Mouse (Mus musculus): Measurements from ENCODE around the gene Nde1. TPM values are rescaled to one million over a fixed set of nuclear protein-coding genes. Genes with fewer than 3 reads are reported as not detected.
"Not testable (repeated sequence)": the region's sequence is repeated elsewhere in the genome, so short reads cannot be mapped to it uniquely, and the experiment has no call there.

The Nde1 gene
- polyA plus RNA-seq, 1 experiment from 2014 or later = 47.9 TPM

DNA sequence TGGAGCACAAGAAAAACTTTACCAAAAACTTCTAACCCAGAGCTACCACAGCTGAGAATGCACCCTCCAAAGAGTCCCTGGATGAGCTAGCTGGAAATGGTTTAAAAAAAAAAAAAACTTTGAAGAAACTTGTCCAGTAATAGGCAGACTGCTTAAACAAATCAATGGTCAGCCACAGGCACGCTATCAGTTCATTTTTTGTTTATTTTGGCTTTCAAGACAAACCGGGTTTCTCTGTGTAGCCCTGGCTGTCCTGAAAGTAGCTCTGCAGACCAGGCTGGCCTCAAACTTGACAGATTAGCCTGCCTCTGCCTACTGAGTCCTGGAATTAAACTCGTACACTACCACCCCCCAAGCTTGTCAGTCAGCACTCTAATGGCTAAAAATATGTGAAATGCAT, 19.8 kb upstream of the Nde1 start:
- Histone ChIP-seq H3K79me2 (ENCODE audit: inconsistent target) (peaks cover 4% of the 10 kb centered on the region; the same call in 1 of the 2 replicates), H3K36me3 (ENCODE audit: inconsistent target) (peaks cover 84% of the 10 kb centered on the region), H3K27ac (no peak overlapping the region), H3K4me3 (ENCODE audit: inconsistent target) (no peak overlapping the region)
- 90% methylated on average over 3 of the region's 3 CpGs for WGBS (ENCODE audit: missing documents)

- H3K36me3 ChIP-seq (ENCODE audit: inconsistent target) = peaks cover 91% of the 10 kb centered on the region
- H3K4me3 ChIP-seq (ENCODE audit: inconsistent target) = no peak overlapping the region
- peaks cover 26% of the 10 kb centered on the region; the same call in 1 of the 2 replicates for H3K79me2 ChIP-seq (ENCODE audit: inconsistent target)
- no peak overlapping the region for H3K27ac ChIP-seq
These were observed 15.4 kb upstream of the Nde1 start for GRCm38 (mm10) chr16:14147712-14148111.

GRCm38 (mm10) chr16:14151718-14152117, 11.4 kb upstream of the Nde1 start:
- H3K79me2 ChIP-seq (ENCODE audit: inconsistent target) = peaks cover 65% of the 10 kb centered on the region
- WGBS (ENCODE audit: missing documents) = 95% methylated on average over 4 of the region's 4 CpGs
- no peak overlapping the region for H3K4me3 ChIP-seq (ENCODE audit: inconsistent target)
- no peak overlapping the region for H3K27ac ChIP-seq
- peaks cover 65% of the 10 kb centered on the region for H3K36me3 ChIP-seq (ENCODE audit: inconsistent target)

GRCm38 (mm10) chr16:14155638-14156037, 7.4 kb upstream of the Nde1 start:
- no CpG with 5 or more reads among the region's 2 CpGs for WGBS (ENCODE audit: missing documents)
- not testable (repeated sequence) for H3K4me3 ChIP-seq (ENCODE audit: inconsistent target); H3K27ac ChIP-seq
- Histone ChIP-seq H3K79me2 (ENCODE audit: inconsistent target) (peaks cover 82% of the 10 kb centered on the region), H3K36me3 (ENCODE audit: inconsistent target) (peaks cover 34% of the 10 kb centered on the region; the same call in 1 of the 2 replicates)

DNA sequence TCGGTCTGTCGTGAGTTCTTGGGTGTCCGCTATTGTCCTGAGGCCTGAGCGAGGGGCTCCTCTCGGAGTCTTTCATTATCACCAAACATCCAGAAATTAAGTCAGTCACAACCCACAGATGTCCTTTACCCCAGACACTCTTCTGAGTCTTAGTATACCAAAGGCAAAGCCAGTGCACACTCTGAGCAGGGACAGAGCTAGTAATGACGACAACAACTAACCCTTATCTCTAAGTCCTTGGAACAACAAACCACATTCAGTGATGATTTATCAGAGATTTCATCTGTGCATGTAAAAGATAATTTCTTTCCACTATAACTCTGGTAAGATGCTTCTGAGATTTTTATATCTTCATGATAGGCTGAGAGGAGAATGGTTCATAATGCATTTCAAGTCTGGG, 6.8 kb upstream of the Nde1 start:
- no peak overlapping the region for H3K27ac ChIP-seq
- WGBS (ENCODE audit: missing documents) = 100% methylated on average over 3 of the region's 6 CpGs
- H3K4me3 ChIP-seq (ENCODE audit: inconsistent target) = no peak overlapping the region
- peaks cover 76% of the 10 kb centered on the region for H3K79me2 ChIP-seq (ENCODE audit: inconsistent target)
- H3K36me3 ChIP-seq (ENCODE audit: inconsistent target) = peaks cover 28% of the 10 kb centered on the region; the same call in 1 of the 2 replicates

DNA sequence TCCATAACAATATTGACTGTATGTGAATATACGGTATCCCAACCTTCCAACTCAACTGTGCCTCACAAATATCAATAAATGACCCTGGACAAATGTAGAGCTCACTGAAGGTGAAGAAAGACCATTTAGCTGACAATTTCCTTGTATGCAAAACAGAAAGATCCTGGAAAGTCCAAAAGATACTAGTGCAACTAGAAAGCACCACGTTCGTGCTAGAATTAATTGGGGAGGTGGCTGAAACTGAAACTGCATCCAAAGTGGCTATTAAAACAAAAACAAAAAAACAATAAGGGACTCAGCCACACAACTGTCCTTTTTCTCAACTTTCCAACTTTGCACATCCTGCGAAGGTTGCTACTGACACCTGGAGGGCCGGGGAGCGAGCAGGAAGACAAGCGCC, 4.5 kb upstream of the Nde1 start:
- Histone ChIP-seq H3K27ac (peak overlapping the region; percentile 68), H3K4me3 (ENCODE audit: inconsistent target) (peak overlapping the region; percentile 98), H3K79me2 (ENCODE audit: inconsistent target) (peaks cover 56% of the 10 kb centered on the region), H3K36me3 (ENCODE audit: inconsistent target) (peaks cover 7% of the 10 kb centered on the region; the same call in 1 of the 2 replicates)
- WGBS (ENCODE audit: missing documents) = 10% methylated on average over 7 of the region's 7 CpGs

DNA sequence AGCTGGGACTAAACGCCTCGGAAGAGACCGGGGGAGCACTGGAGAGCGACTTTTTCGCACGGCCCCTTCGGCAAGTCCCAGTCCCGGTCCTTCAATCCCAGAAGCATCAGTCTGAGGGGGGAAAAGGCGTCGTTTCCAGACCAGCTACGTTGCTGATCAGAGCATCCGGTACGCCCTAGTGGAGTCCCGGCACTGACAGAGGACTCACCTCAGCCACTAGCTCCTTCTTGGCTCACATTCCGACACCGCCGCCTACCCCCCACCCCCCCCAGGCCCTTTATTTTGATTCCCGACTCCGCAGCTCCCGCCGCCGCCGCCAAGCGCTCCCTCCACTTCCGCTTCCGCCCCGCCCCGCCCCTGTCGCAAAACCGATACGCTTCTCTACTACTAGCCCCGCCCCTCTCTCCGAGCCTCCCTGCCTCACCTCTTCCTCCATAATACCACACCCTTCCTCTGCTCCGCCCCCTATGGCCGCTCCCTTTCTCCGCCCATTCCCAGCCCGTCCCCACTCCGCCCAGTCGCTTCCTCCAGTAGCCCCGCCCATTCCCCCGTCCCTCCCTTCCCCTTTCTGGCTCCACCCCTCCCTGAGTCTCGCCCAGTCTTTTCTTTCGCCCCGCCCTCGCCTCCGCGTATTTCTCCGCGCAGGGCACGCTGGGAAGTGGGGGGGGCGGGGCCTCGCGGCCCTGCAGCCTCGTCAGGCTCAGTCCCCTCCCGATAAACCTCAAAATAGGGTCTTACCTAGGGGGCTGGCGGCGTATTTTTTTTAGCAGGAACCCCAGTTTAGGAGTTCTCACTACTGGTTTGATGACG, 3.9 kb upstream of the Nde1 start:
- H3K4me3 ChIP-seq (ENCODE audit: inconsistent target) = peak overlapping the region; percentile 98
- 1% methylated on average over 42 of the region's 58 CpGs for WGBS (ENCODE audit: missing documents)
- 0 out of 2 replicates have a peak, but pooled peaks cover 1% of the 10 kb centered on the region for H3K36me3 ChIP-seq (ENCODE audit: inconsistent target)
- H3K79me2 ChIP-seq (ENCODE audit: inconsistent target) = peaks cover 56% of the 10 kb centered on the region
- peak overlapping the region; percentile 94 for H3K27ac ChIP-seq

- peak overlapping the region; percentile 64 for H3K4me3 ChIP-seq (ENCODE audit: inconsistent target)
- 1% methylated on average over 10 of the region's 10 CpGs for WGBS (ENCODE audit: missing documents)
- H3K27ac ChIP-seq = peak overlapping the region; percentile 94
- H3K79me2 ChIP-seq (ENCODE audit: inconsistent target) = peaks cover 56% of the 10 kb centered on the region
- H3K36me3 ChIP-seq (ENCODE audit: inconsistent target) = no peaks in the 10 kb centered on the region
These were observed 3.3 kb upstream of the Nde1 start for GRCm38 (mm10) chr16:14159746-14160131.

DNA sequence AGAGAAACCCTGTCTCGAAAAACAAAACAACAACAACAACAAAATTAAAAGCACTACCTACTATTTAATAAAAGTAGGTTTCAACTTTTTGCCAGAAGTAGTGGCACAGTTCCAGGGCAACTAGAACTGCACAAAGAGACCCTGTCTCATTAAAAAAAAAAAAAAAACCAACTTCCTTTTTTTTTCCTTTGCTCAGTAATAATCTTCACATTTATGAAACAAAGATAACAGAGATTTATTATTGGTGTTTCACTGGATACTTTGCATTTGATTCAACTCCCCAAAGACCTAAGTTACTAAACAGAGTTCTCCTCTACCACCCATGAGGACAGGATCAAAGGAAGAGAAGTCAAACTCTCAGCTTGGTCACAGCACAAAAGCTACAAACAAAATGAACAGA, 2.1 kb upstream of the Nde1 start:
- 100% methylated on average over 1 of the region's 1 CpGs for WGBS (ENCODE audit: missing documents)
- peaks cover 57% of the 10 kb centered on the region for H3K79me2 ChIP-seq (ENCODE audit: inconsistent target)
- no peak overlapping the region for H3K4me3 ChIP-seq (ENCODE audit: inconsistent target)
- no peak overlapping the region for H3K27ac ChIP-seq
- no peaks in the 10 kb centered on the region for H3K36me3 ChIP-seq (ENCODE audit: inconsistent target)

DNA sequence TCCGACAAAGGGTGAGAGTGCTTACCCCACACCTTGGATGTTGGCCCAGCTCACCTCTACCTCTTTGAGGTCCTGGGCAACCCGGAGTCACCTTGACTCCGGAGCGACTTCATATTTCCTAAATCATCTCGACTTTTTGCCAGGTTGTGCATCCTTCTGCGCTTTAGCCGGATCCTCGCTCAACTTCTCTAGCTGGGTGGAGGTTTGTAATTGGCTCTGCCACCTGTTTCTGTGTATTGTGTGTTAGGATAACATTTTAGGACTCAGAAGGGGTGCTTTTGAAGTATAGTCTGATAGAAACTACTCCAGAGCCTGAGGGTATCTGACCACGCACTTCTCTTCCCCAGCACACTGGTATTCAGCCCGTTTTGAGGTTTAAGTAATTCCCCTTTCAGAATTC, 656 bp downstream of the Nde1 start:
- WGBS (ENCODE audit: missing documents) = 2% methylated on average over 10 of the region's 10 CpGs
- H3K79me2 ChIP-seq (ENCODE audit: inconsistent target) = peaks cover 57% of the 10 kb centered on the region
- H3K4me3 ChIP-seq (ENCODE audit: inconsistent target) = peak overlapping the region; percentile 88
- H3K36me3 ChIP-seq (ENCODE audit: inconsistent target) = peaks cover 8% of the 10 kb centered on the region; the same call in 1 of the 2 replicates
- peak overlapping the region; percentile 68 for H3K27ac ChIP-seq

- WGBS (ENCODE audit: missing documents) = 92% methylated on average over 4 of the region's 4 CpGs
- H3K27ac ChIP-seq = no peak overlapping the region
- H3K4me3 ChIP-seq (ENCODE audit: inconsistent target) = no peak overlapping the region
- peaks cover 65% of the 10 kb centered on the region for H3K79me2 ChIP-seq (ENCODE audit: inconsistent target)
- H3K36me3 ChIP-seq (ENCODE audit: inconsistent target) = peaks cover 32% of the 10 kb centered on the region
These were observed 3.4 kb downstream of the Nde1 start for GRCm38 (mm10) chr16:14166490-14166889.

DNA sequence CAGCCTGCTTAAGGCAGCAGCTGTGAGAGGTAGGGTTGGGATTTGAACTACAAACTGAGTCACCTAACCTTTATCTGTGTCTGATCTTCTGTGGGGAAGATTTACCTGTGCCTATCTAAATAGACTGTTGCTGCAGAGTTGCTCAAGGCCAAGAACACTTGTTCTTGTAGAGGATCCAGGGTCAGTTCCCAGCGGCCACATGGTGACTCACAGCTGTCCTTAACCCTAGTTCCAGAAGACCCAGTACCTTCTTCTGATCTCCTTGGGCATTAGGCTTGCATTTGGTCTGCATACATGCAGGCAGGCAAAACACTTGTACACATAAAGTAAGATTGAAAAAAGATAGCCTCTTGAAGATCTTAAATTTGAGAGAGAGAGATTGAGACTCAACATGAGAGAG, 6.6 kb downstream of the Nde1 start:
- Histone ChIP-seq H3K27ac (no peak overlapping the region), H3K36me3 (ENCODE audit: inconsistent target) (peaks cover 59% of the 10 kb centered on the region), H3K79me2 (ENCODE audit: inconsistent target) (peaks cover 63% of the 10 kb centered on the region), H3K4me3 (ENCODE audit: inconsistent target) (no peak overlapping the region)
- 89% methylated on average over 1 of the region's 1 CpGs for WGBS (ENCODE audit: missing documents)

GRCm38 (mm10) chr16:14178041-14178440, 15.0 kb downstream of the Nde1 start:
- Histone ChIP-seq H3K36me3 (ENCODE audit: inconsistent target) (peaks cover 62% of the 10 kb centered on the region), H3K27ac (no peak overlapping the region)

GRCm38 (mm10) chr16:14180163-14180733, 17.2 kb downstream of the Nde1 start:
- H3K36me3 ChIP-seq (ENCODE audit: inconsistent target) = peaks cover 61% of the 10 kb centered on the region
- H3K4me3 ChIP-seq (ENCODE audit: inconsistent target) = no peak overlapping the region
- 87% methylated on average over 6 of the region's 6 CpGs for WGBS (ENCODE audit: missing documents)
- no peak overlapping the region for H3K27ac ChIP-seq
- peaks cover 11% of the 10 kb centered on the region; the same call in 1 of the 2 replicates for H3K79me2 ChIP-seq (ENCODE audit: inconsistent target)

More at GRCm38 (mm10) chr16:14178041-14178440, 15.0 kb downstream of the Nde1 start:
- Histone ChIP-seq H3K4me3 (ENCODE audit: inconsistent target) (no peak overlapping the region), H3K79me2 (ENCODE audit: inconsistent target) (peaks cover 12% of the 10 kb centered on the region; the same call in 1 of the 2 replicates)
- WGBS (ENCODE audit: missing documents) = 65% methylated on average over 3 of the region's 3 CpGs

DNA sequence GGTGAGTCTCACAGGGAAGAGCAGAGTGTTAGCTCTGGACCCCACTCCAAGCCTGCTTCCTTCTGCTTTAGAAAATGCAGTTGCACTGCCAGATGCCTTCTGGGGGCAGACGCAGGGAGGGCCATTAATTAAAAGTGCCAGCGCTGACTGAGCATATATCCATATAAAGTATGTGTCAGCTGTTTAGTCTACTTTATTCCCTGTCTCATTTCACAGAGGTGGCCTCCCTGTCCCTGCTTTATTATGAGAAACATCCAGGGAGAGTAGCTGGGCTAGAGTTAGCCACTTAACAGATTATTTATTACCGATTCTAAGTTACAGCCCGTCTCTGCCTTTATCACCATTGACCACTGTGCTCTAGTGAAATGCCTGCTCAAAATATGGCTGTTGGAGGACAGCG, 19.3 kb downstream of the Nde1 start:
- H3K4me3 ChIP-seq (ENCODE audit: inconsistent target) = no peak overlapping the region
- no peak overlapping the region for H3K27ac ChIP-seq
- peaks cover 11% of the 10 kb centered on the region; the same call in 1 of the 2 replicates for H3K79me2 ChIP-seq (ENCODE audit: inconsistent target)
- H3K36me3 ChIP-seq (ENCODE audit: inconsistent target) = peaks cover 70% of the 10 kb centered on the region
- WGBS (ENCODE audit: missing documents) = 85% methylated on average over 5 of the region's 5 CpGs
